Mouse (Mus musculus) hindbrain, embryonic 11.5 days (tissue): ENCODE data around the gene Fhdc1. TPM values are rescaled to one million over a fixed set of nuclear protein-coding genes. Genes with fewer than 3 reads are reported as not detected.

Experiments used
- ATAC-seq: fragments of 200-750 bp; cut with Nextera tagmentation; 2 replicates; pipeline ENCODE4 v1.8.0; 2017; ENCODE audit warnings: mild to moderate bottlenecking, moderate TSS enrichment, moderate library complexity; ENCODE audit not compliant: low FRiP score
- DNase-seq: peaks from one replicate; pipeline ENCODE4 v3.0.0-alpha.2; 2015; ENCODE audit warnings: low spot score
- H3K27ac ChIP-seq: fragments of 300-500 bp; sonication (generic); 2 replicates; pipeline ENCODE4 v1.5.1; 2014; ENCODE audit warnings: mild to moderate bottlenecking, low read depth, low read length
- H3K27me3 ChIP-seq: fragments of 300-500 bp; sonication (generic); 2 replicates; pipeline ENCODE4 v1.6.1; 2014; ENCODE audit warnings: mild to moderate bottlenecking, low read length, moderate library complexity, mixed read lengths; ENCODE audit not compliant: control insufficient read depth, insufficient read depth
- H3K36me3 ChIP-seq: fragments of 300-500 bp; sonication (generic); 2 replicates; pipeline ENCODE4 v1.6.1; 2014; ENCODE audit warnings: mild to moderate bottlenecking, low read length, moderate library complexity, mixed read lengths; ENCODE audit not compliant: control insufficient read depth, insufficient read depth
- H3K4me1 ChIP-seq: fragments of 300-500 bp; sonication (generic); replicated peaks from 2 replicates; pipeline ENCODE4 v1.6.1; 2014; ENCODE audit warnings: low read length, mixed read lengths; ENCODE audit not compliant: control insufficient read depth, insufficient read depth
- H3K4me2 ChIP-seq: fragments of 300-500 bp; sonication (generic); replicated peaks from 2 replicates; pipeline ENCODE4 v1.6.1; 2014; ENCODE audit warnings: mild to moderate bottlenecking, low read depth, low read length
- H3K4me3 ChIP-seq: fragments of 300-500 bp; sonication (generic); 2 replicates; pipeline ENCODE4 v1.5.1; 2014; ENCODE audit warnings: low read depth, low read length
- H3K9ac ChIP-seq: fragments of 300-500 bp; sonication (generic); 2 replicates; pipeline ENCODE4 v1.6.1; 2014; ENCODE audit warnings: low read depth, low read length
- H3K9me3 ChIP-seq: fragments of 300-500 bp; sonication (generic); 2 replicates; pipeline ENCODE4 v1.6.1; 2016; ENCODE audit warnings: low read length; ENCODE audit not compliant: control insufficient read depth
- WGBS: fragments of 180-500 bp; shearing (Covaris S2); extraction: QIAGEN DNeasy Blood & Tissue Kit; methylation state at CpG from one replicate; pipeline ENCODE4 v1.1.7; 2014; 5-methylcytosine and 5-hydroxymethylcytosine counted together
- polyA plus RNA-seq: library from polyadenylated mRNA; unstranded; fragments of >200 nt; fragmentation: Nextera tagmentation; extraction: Ambion mirVana; gene quantifications from 2 replicates; pipeline ENCODE4 v1.2.1, GENCODE M21; 2014

Fhdc1 gene
- polyA plus RNA-seq, 1 experiment from 2014 or later: 3.3 TPM

DNA sequence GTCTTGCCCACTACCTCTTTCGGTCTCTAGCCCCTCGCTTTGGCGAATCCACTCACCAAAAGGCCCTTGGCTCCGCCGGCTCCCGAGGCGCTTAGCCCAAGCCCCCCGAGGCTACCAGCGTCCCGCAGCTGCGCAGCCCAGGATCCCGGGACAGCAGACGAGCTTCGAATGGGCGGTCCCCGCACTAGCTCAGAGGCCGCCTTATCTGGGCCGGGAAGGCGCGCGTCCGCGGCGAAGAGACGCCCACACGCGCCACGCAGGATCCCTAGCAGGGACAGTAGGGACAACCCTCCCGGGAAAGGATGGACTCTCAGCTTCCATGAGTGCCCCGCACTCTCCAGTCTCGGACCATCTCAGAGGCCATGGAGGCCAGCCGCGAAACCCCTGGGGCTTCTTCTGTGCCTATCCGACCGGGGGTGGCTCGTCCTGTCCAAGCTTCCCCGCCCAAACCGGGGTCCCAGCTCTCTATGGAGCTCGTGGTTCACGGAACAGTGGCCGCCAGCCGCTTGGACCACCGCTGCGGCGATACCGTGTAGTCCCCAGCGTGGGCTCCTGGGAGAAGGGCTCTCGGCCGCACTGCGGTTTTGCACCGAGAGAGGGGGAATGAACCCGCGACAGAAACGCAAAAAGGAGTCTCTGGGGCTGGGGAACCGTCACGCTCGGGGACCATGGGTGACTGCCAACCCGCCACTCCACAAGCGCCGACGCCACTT is 780 bp downstream of the Fhdc1 start:
- 1% methylated on average over 61 of the region's 61 CpGs for WGBS
- DNase-seq (peak; percentile 64), ATAC-seq (peak; percentile 61)
- H3K9me3 ChIP-seq: no peaks in the 10 kb centered on the region
- peaks cover 4% of the 10 kb centered on the region; the same call in 1 of the 2 replicates for H3K4me1 ChIP-seq
- no peak overlapping the region for H3K27ac ChIP-seq
- H3K4me3 ChIP-seq: peak overlapping the region; percentile 60
- peak overlapping the region; percentile 59 for H3K9ac ChIP-seq
- no peaks in the 10 kb centered on the region for H3K36me3 ChIP-seq
- peak overlapping the region; percentile 99 for H3K4me2 ChIP-seq
- peaks cover 22% of the 10 kb centered on the region for H3K27me3 ChIP-seq

DNA sequence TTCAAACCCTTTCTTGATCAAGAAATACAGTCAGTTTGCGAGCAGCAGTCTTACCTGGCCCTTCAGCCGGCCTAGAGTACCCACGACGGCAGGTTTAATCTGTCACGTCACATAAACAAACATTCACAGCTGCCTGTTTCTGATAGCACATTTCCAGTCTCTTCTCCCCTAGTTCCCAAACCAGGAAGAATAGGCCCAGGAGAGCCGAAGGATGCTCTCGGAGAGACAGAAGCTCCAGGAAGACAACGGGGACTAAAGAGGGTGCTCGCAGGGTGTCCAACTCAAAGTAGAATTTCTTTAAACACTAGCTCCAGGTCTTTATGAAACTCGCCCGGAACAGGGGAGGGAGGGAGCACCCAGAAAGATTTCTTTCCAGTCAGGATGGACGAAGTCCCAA is 1.3 kb downstream of the Fhdc1 start:
- Histone ChIP-seq H3K9ac (peak overlapping the region; percentile 59), H3K4me2 (peak overlapping the region; percentile 99), H3K4me3 (peak overlapping the region; percentile 60), H3K9me3 (no peaks in the 10 kb centered on the region), H3K4me1 (peaks cover 4% of the 10 kb centered on the region; the same call in 1 of the 2 replicates), H3K27me3 (peaks cover 22% of the 10 kb centered on the region), H3K27ac (no peak overlapping the region), H3K36me3 (no peaks in the 10 kb centered on the region)
- under 1% methylated on average over 12 of the region's 12 CpGs for WGBS
- ATAC-seq: no peak
- DNase-seq: peak; percentile 45

DNA sequence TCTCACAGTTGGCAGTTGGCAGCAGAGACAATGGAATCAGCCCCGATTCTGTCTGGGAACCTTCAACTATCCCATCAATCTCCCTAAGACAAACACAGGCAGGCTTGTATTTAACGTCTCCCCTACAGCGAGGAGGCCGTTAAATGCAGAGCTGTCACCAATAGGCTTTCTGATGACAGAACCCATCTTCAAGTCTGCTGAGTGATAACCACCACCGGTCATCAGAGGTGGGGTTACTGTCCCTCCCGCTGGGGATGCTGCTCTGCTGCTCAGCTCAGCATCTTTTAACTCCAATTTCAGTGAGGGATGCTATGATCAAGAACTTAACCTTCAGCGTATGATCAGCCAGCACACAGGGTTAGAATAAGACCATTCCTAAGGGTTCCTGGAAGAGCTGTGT is 2.0 kb downstream of the Fhdc1 start:
- H3K4me2 ChIP-seq: no peak overlapping the region; the same call in 1 of the 2 replicates
- peaks cover 22% of the 10 kb centered on the region for H3K27me3 ChIP-seq
- H3K36me3 ChIP-seq: no peaks in the 10 kb centered on the region
- no peak overlapping the region for H3K9ac ChIP-seq
- DNase-seq (peak; percentile 45), ATAC-seq (no peak)
- WGBS: 3% methylated on average over 7 of the region's 7 CpGs
- peaks cover 4% of the 10 kb centered on the region; the same call in 1 of the 2 replicates for H3K4me1 ChIP-seq
- H3K4me3 ChIP-seq: no peak overlapping the region
- H3K9me3 ChIP-seq: no peaks in the 10 kb centered on the region
- no peak overlapping the region for H3K27ac ChIP-seq

DNA sequence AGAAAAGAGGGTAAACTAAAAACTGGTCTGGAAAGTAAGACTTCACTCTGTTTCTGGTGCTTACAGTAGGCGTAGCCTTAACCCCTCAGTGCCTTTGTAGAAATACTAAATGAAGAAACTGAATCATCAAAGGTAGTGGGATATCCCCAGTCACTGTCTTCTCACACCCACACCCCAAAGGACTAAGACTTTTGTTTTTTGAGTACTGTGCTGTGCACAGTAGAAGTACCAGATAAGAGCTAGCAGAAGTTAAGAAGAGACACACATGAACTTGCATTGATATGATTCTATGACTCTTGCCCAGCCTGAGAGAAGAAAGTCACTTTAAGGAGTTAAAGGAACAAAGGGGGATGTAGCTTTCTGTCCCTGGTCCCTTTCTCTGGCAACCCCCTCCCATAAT is 2.7 kb downstream of the Fhdc1 start:
- no peak overlapping the region for H3K9ac ChIP-seq
- no peaks in the 10 kb centered on the region for H3K9me3 ChIP-seq
- ATAC-seq (no peak), DNase-seq (no peak)
- no peak overlapping the region for H3K27ac ChIP-seq
- 89% methylated on average over 1 of the region's 1 CpGs for WGBS
- H3K4me3 ChIP-seq: no peak overlapping the region
- peaks cover 22% of the 10 kb centered on the region for H3K27me3 ChIP-seq
- H3K4me2 ChIP-seq: no peak overlapping the region
- H3K36me3 ChIP-seq: no peaks in the 10 kb centered on the region
- H3K4me1 ChIP-seq: peaks cover 4% of the 10 kb centered on the region; the same call in 1 of the 2 replicates

DNA sequence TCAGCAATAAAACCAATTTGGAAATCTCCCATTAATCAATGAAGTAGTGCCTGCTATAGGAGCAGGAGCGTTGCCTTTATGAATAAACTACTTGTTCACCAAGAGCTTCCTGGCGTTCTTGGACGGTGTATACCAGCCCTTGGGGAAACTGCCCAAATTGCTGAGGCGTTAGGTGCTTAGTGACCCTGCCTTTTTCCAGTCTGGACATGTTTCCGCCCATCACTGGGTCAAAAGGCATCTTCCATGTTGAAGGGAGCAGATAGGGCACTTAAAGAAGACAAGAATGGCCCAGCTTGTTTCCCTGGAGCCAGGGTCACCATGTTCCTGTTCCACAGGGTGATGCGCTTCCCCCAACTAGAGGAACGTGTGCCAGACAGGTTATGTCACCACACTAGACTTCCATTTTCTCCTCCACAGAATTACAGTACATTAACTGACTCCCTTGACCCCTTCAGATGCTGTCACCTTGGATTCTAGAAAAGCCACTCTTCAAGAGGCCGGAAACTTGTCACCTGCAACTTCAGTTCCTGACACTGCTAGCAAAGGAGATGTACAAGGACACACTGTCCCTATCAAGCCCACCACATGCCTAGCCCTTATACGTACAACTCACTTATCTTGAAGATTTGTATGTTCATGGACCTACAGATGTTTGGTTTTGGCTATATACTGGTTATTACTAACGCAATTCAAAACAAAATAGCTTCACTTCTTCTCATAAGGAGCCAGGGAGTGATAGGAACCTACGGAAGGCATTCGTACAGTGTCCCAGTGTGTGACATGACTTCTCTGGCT is 5.1 kb downstream of the Fhdc1 start:
- Histone ChIP-seq H3K27me3 (peaks cover 19% of the 10 kb centered on the region), H3K36me3 (no peaks in the 10 kb centered on the region), H3K4me1 (peaks cover 4% of the 10 kb centered on the region; the same call in 1 of the 2 replicates), H3K9me3 (no peaks in the 10 kb centered on the region), H3K9ac (no peak overlapping the region), H3K4me3 (no peak overlapping the region), H3K4me2 (no peak overlapping the region), H3K27ac (no peak overlapping the region)
- DNase-seq (no peak), ATAC-seq (no peak)
- WGBS: 89% methylated on average over 12 of the region's 12 CpGs

DNA sequence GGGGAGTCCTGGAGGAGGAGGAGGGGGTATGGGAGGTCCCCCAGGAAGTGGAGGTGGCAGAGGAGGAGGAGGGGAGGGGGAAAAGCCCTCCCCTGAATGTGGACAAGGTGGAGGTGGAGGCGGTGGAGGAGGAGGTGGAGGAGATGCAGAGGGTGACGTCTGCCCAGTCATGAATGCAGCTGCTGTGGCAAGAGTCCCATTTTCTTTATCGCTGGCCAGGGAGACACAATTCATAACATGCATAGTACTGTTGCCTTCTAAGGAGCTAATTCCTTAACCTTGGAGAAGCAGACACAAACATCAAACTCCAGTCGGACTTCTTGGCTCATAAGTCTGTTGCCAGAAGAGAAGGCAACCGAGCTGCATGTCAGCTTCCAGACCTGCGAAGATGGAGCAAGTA is 5.8 kb downstream of the Fhdc1 start:
- H3K9ac ChIP-seq: no peak overlapping the region
- H3K36me3 ChIP-seq: no peaks in the 10 kb centered on the region
- no peak overlapping the region for H3K4me3 ChIP-seq
- H3K4me1 ChIP-seq: peaks cover 4% of the 10 kb centered on the region; the same call in 1 of the 2 replicates
- DNase-seq: no peak
- peaks cover 19% of the 10 kb centered on the region for H3K27me3 ChIP-seq
- H3K4me2 ChIP-seq: no peak overlapping the region
- WGBS: 90% methylated on average over 6 of the region's 6 CpGs
- no peak overlapping the region for H3K27ac ChIP-seq
- ATAC-seq: no peak
- no peaks in the 10 kb centered on the region for H3K9me3 ChIP-seq

DNA sequence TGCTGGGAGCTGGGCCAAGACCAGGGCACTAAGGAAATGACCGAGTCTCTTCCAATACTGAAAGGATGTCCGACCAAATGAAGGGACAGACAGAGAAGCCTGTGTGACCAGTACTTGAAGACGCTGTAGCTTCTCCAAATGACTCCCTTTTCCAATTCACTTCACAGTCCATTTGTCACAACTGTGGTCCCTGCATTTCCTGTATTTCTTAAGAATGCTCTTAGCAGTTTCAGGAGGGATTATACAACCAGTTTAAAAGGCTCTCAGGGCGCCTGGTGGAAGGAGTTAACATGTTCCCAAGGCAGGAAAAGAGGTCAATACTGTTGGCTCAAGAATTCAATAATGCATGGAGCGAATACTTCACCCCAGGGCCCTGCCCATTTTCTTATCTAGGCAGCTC is 7.3 kb downstream of the Fhdc1 start:
- WGBS: 75% methylated on average over 5 of the region's 5 CpGs
- H3K27ac ChIP-seq: no peak overlapping the region
- H3K36me3 ChIP-seq: no peaks in the 10 kb centered on the region
- H3K4me2 ChIP-seq: no peak overlapping the region
- H3K4me3 ChIP-seq: no peak overlapping the region
- no peak for ATAC-seq
- H3K4me1 ChIP-seq: peaks cover under 1% of the 10 kb centered on the region; the same call in 1 of the 2 replicates
- no peak for DNase-seq
- H3K27me3 ChIP-seq: peaks cover 7% of the 10 kb centered on the region
- H3K9ac ChIP-seq: no peak overlapping the region
- H3K9me3 ChIP-seq: no peaks in the 10 kb centered on the region

DNA sequence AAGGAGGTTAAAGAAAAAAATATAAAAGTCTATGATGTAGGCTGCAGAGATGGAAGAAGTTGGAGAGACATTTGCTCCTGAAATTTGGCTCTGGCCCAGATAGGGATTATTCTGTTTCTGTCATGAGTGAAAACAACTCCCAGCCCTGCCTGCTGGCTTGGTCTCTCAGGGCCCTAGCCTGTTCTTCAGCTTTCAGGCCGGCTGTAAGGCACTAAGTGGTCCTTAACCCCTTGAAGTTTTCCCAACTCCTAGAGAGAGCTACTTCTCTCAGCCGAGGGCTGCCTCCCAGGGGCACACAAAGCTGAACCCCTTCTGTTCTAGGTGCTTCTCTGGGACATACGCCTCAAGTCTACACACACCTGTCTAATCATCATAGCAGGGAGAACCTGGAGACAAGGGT is 7.7 kb downstream of the Fhdc1 start:
- peaks cover 4% of the 10 kb centered on the region; the same call in 1 of the 2 replicates for H3K27me3 ChIP-seq
- no peak overlapping the region for H3K4me2 ChIP-seq
- no peak overlapping the region for H3K9ac ChIP-seq
- ATAC-seq: no peak
- no peaks in the 10 kb centered on the region for H3K9me3 ChIP-seq
- H3K27ac ChIP-seq: no peak overlapping the region
- WGBS: 68% methylated on average over 3 of the region's 3 CpGs
- DNase-seq: no peak
- H3K4me3 ChIP-seq: no peak overlapping the region
- H3K4me1 ChIP-seq: no peaks in the 10 kb centered on the region
- no peaks in the 10 kb centered on the region for H3K36me3 ChIP-seq
